Mouse (Mus musculus): ENCODE data around the gene Dhx30.

- TF ChIP-seq CTCF (IDR thresholded peaks at IDR 0.05; ENCODE audit: borderline replicate concordance, control insufficient read depth, extremely low read depth, insufficient read depth, low read length, poor library complexity) (no peak), POLR2A (IDR thresholded peaks at IDR 0.05; ENCODE audit: control insufficient read depth, extremely low read depth, insufficient read depth, low read length, poor library complexity) (no peak)
Observed at GRCm38 (mm10) chr9:110162441-110162840, 44.8 kb upstream of the Dhx30 start.

Measured in thymus, adult 2 months (tissue).